Mouse (Mus musculus): Measurements from ENCODE around the gene Usp12.

The Usp12 gene

GRCm38 (mm10) chr5:146794853-146795252 is at the start of gene Usp12:
Gene Usp12 (minus strand): TSS chr5:146795006.
- peak; percentile 87 for DNase-seq (ENCODE audit: low read depth, low spot score)

GRCm38 (mm10) chr5:146844301-146844941 is 49.6 kb upstream of the Usp12 start:
- DNase-seq (ENCODE audit: low read depth, low spot score) = no peak

GRCm38 (mm10) chr5:146841996-146842395 is 47.2 kb upstream of the Usp12 start:
- no peak for DNase-seq (ENCODE audit: low read depth, low spot score)

GRCm38 (mm10) chr5:146841301-146841700 is 46.5 kb upstream of the Usp12 start:
- no peak for DNase-seq (ENCODE audit: low read depth, low spot score)

- DNase-seq (ENCODE audit: low read depth, low spot score) = no peak
Observed at GRCm38 (mm10) chr5:146840422-146840821, 45.6 kb upstream of the Usp12 start.

GRCm38 (mm10) chr5:146839760-146840159 is 45.0 kb upstream of the Usp12 start:
- DNase-seq (ENCODE audit: low read depth, low spot score) = no peak

GRCm38 (mm10) chr5:146838836-146839648 is 44.2 kb upstream of the Usp12 start:
- DNase-seq (ENCODE audit: low read depth, low spot score) = no peak

GRCm38 (mm10) chr5:146837967-146838720 is 43.3 kb upstream of the Usp12 start:
- no peak for DNase-seq (ENCODE audit: low read depth, low spot score)

- DNase-seq (ENCODE audit: low read depth, low spot score) = no peak
Observed at GRCm38 (mm10) chr5:146834959-146835358, 40.2 kb upstream of the Usp12 start.

GRCm38 (mm10) chr5:146833673-146834201 is 38.9 kb upstream of the Usp12 start:
- no peak for DNase-seq (ENCODE audit: low read depth, low spot score)

GRCm38 (mm10) chr5:146832769-146833448 is 38.1 kb upstream of the Usp12 start, which contains the start of gene Rpl21:
Gene Rpl21 (plus strand): TSS chr5:146832890.
- DNase-seq (ENCODE audit: low read depth, low spot score) = peak; percentile 96

- DNase-seq (ENCODE audit: low read depth, low spot score) = no peak
Observed at GRCm38 (mm10) chr5:146832435-146832768, 37.6 kb upstream of the Usp12 start.

- no peak for DNase-seq (ENCODE audit: low read depth, low spot score)
Observed at GRCm38 (mm10) chr5:146829528-146829927, 34.7 kb upstream of the Usp12 start.

- DNase-seq (ENCODE audit: low read depth, low spot score) = no peak
Observed at GRCm38 (mm10) chr5:146823005-146823404, 28.2 kb upstream of the Usp12 start.

GRCm38 (mm10) chr5:146818906-146819623 is 24.3 kb upstream of the Usp12 start:
- DNase-seq (ENCODE audit: low read depth, low spot score) = no peak

- DNase-seq (ENCODE audit: low read depth, low spot score) = peak; percentile 64
Observed at GRCm38 (mm10) chr5:146817583-146817982, 22.8 kb upstream of the Usp12 start.

GRCm38 (mm10) chr5:146815394-146815793 is 20.6 kb upstream of the Usp12 start:
- DNase-seq (ENCODE audit: low read depth, low spot score) = no peak

GRCm38 (mm10) chr5:146813421-146813820 is 18.6 kb upstream of the Usp12 start:
- no peak for DNase-seq (ENCODE audit: low read depth, low spot score)

- DNase-seq (ENCODE audit: low read depth, low spot score) = no peak
Observed at GRCm38 (mm10) chr5:146812866-146813265, 18.1 kb upstream of the Usp12 start.

GRCm38 (mm10) chr5:146809951-146810350 is 15.1 kb upstream of the Usp12 start:
- no peak for DNase-seq (ENCODE audit: low read depth, low spot score)

- no peak for DNase-seq (ENCODE audit: low read depth, low spot score)
Observed at GRCm38 (mm10) chr5:146806004-146806430, 11.2 kb upstream of the Usp12 start.
